Mouse (Mus musculus): ENCODE data around the gene Foxo3.

Foxo3 gene

GRCm38 (mm10) chr10:42276507-42277345 is at the start of gene Foxo3:
Foxo3 (minus strand) TSS chr10:42276755.
- peak; percentile 86 to 92 for DNase-seq

GRCm38 (mm10) chr10:42325305-42325704 is 48.8 kb upstream of the Foxo3 start:
- no peak for DNase-seq

GRCm38 (mm10) chr10:42323978-42324377 is 47.4 kb upstream of the Foxo3 start:
- no peak for DNase-seq

GRCm38 (mm10) chr10:42313222-42313786 is 36.7 kb upstream of the Foxo3 start:
- DNase-seq = no peak

- DNase-seq = no peak
These were observed 36.0 kb upstream of the Foxo3 start for GRCm38 (mm10) chr10:42312557-42312956.

GRCm38 (mm10) chr10:42308687-42308987 is 32.1 kb upstream of the Foxo3 start:
- DNase-seq = no peak

GRCm38 (mm10) chr10:42307980-42308686 is 31.6 kb upstream of the Foxo3 start:
- DNase-seq = peak; percentile 91 to 93

GRCm38 (mm10) chr10:42306422-42306821 is 29.9 kb upstream of the Foxo3 start:
- no peak for DNase-seq

GRCm38 (mm10) chr10:42300805-42301204 is 24.2 kb upstream of the Foxo3 start:
- no peak for DNase-seq

- no peak for DNase-seq
These were observed 23.4 kb upstream of the Foxo3 start for GRCm38 (mm10) chr10:42299967-42300366.

GRCm38 (mm10) chr10:42299426-42299825 is 22.9 kb upstream of the Foxo3 start:
- no peak for DNase-seq

- no peak for DNase-seq
These were observed 21.4 kb upstream of the Foxo3 start for GRCm38 (mm10) chr10:42297954-42298353.

GRCm38 (mm10) chr10:42297109-42297508 is 20.6 kb upstream of the Foxo3 start:
- no peak for DNase-seq

- no peak for DNase-seq
These were observed 20.0 kb upstream of the Foxo3 start for GRCm38 (mm10) chr10:42296559-42296958.

GRCm38 (mm10) chr10:42295028-42295427 is 18.5 kb upstream of the Foxo3 start:
- DNase-seq = peak; percentile 53 to 67

GRCm38 (mm10) chr10:42294392-42294791 is 17.8 kb upstream of the Foxo3 start:
- no peak for DNase-seq

- DNase-seq = no peak
These were observed 17.3 kb upstream of the Foxo3 start for GRCm38 (mm10) chr10:42293877-42294276.

GRCm38 (mm10) chr10:42291360-42291759 is 14.8 kb upstream of the Foxo3 start:
- peak; percentile 76 to 86 for DNase-seq

- DNase-seq = no peak
These were observed 11.1 kb upstream of the Foxo3 start for GRCm38 (mm10) chr10:42287666-42288065.

GRCm38 (mm10) chr10:42278307-42278850 is 1.8 kb upstream of the Foxo3 start:
- no peak for DNase-seq

GRCm38 (mm10) chr10:42277476-42278306 is 1.1 kb upstream of the Foxo3 start:
- peak; percentile 97 to 98 for DNase-seq

GRCm38 (mm10) chr10:42275871-42276501 is 569 bp downstream of the Foxo3 start:
- no peak for DNase-seq

Data from cerebellum, postnatal 14 days (tissue).